Mouse (Mus musculus) granulocyte monocyte progenitor cell, adult 5-6 weeks (primary cell): Measurements from ENCODE around the gene Mrgpra2b. TPM values are rescaled to one million over a fixed set of nuclear protein-coding genes. Genes with fewer than 3 reads are reported as not detected.
A peak's percentile ranks its signal among the peaks of the same experiment; 100 is the strongest.
"Not testable (repeated sequence)": the region's sequence is repeated elsewhere in the genome, so short reads cannot be mapped to it uniquely, and the experiment has no call there.

Experiments used
- ATAC-seq: replicated peaks from 2 replicates; pipeline ENCODE4 v1.8.0; 2016; ENCODE audit warnings: mild to moderate bottlenecking, moderate TSS enrichment, inconsistent platforms; ENCODE audit not compliant: poor library complexity, severe bottlenecking
- total RNA-seq, 2 experiments: library from RNA; stranded (forward) in 1 of 2; stranded (reverse) in 1 of 2; fragments of 200-712, 200-1000 nt in 1 of 2; fragments of >200 nt in 1 of 2; fragmentation: Nextera tagmentation in 1 of 2; gene quantifications; 2 replicates each; pipeline ENCODE4 v1.2.3; 2014 to 2017

Gene Mrgpra2b
- 24.9 and 52.5 TPM in 2 replicates for total RNA-seq (2014; fragmentation: Nextera tagmentation)
- 11.4 and 18.1 TPM in 2 replicates for total RNA-seq (2017)

DNA sequence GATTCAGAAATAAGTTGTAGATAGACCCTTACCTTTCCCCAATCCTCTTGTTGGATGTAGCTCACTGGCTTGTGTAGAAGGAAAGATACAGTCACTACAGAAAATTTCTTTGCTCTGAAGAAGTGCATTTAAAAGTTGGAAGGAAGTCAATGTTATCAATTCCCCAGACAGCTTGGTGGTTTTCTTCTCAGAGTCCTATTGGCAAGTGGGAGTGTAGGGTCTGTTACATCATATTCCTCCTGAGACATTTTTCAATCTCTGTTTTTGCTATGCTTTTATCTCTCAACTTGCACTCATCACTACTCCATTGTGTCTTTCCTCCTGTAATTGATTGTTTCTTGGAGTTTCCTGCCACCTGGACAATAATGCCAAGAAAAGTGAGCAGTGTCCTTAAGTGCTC lies at the start of gene Mrgpra2b:
TSS of gene Mrgpra2b (minus strand) at position 101 of the 400 bp plus-strand sequence.
- no peak for ATAC-seq

- ATAC-seq, result no peak
Measured at GRCm38 (mm10) chr7:47516379-47516778, 12.3 kb downstream of the Mrgpra2b start.

DNA sequence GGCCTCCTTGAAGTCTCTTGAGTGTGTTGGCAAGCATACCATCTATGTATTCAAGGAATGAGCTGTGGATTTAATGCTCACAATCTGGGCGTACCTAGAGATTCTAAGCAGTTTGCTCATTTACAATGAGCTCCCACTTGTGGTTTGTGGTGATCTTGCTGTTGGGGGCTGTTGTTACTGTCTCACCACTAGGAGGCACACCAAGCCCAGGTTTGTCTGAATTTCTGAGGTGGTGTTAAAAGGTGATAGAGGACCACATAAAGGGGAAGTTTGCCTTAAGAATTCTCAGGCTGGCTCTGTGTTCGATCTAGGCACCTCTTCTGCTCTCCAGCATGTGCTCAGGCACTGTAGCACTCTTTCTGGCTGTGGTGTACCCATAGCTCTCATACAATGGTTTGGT lies 13.6 kb downstream of the Mrgpra2b start:
- peak; percentile 94 for ATAC-seq

DNA sequence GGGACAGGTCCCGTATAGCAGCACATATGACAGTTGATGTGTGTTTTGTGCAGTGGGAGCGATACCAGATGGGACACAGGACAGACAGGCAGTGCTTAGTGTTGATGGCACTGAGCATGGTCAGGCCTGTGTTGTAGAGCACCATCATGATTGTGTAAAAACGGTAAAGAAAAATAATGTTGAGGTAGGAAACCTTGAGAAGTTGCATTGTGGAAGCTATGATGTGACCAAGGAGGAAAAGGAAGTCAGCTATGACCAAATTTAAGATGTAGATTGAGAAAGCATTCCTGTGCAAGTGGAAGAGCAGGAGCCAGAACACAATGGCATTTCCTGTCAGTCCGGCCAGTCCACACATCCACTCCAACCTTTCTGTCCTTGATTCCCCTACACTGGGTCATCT lies 25.7 kb downstream of the Mrgpra2b start:
- peak; percentile 72 for ATAC-seq

- peak; percentile 66 for ATAC-seq
Measured at GRCm38 (mm10) chr7:47491266-47491665, 37.4 kb downstream of the Mrgpra2b start.

DNA sequence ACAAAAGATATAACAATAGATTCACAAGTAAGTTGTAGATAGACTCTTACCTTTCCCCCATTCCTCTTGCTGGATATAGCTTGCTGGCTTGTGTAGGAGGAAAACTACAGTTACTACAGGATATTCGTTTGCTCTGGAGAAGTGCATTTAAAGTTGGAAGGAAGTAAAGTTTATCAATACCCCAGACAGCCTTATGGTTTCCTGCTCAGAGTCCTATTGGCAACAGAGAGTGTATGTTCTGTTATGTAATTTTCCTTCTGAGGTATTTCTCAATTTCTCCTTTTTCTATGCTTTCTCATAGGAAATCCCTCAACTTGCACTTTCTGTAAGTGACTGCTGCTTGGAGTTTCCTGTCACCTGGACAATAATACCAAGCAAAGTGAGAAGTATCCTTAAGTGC lies 39.2 kb downstream of the Mrgpra2b start:
- peak; percentile 88 for ATAC-seq

DNA sequence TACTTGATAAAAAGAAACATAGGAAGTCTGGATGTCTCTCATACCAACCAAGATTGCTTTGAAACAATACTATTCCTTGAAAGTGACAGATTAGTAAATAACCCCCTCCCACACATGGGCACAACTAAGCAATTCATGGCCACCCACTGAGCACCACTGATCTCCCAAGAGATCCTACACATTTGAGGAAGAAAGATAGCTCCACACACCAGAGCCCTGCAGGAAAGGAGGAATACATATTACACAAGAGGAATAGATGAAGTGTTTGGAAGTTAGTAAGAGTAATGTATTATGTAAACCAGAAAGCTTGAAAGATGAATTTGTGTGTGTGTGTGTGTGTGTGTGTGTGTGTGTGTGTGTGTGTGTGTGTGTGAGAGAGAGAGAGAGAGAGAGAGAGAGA lies 45.5 kb downstream of the Mrgpra2b start:
- peak; percentile 79 for ATAC-seq

DNA sequence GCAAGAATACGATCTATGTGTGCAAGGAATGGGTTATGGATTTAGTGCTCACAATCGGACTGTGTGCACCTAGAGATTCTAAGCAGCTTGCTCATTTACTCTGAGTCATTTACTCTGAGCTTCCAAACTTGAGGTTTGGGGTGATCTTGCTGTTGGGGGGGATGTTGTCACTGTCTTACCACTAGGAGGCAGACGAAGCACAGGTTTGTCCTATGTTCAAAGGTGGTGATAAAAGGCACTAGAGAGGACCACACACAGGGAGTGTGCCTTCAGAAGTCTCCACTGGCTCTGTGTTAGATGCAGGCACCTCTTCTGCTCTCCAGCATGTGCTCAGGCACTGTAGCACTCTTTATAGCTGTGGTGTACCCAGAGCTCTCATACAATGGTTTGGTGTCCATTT lies 54.8 kb downstream of the Mrgpra2b start:
- ATAC-seq, result peak; percentile 82

DNA sequence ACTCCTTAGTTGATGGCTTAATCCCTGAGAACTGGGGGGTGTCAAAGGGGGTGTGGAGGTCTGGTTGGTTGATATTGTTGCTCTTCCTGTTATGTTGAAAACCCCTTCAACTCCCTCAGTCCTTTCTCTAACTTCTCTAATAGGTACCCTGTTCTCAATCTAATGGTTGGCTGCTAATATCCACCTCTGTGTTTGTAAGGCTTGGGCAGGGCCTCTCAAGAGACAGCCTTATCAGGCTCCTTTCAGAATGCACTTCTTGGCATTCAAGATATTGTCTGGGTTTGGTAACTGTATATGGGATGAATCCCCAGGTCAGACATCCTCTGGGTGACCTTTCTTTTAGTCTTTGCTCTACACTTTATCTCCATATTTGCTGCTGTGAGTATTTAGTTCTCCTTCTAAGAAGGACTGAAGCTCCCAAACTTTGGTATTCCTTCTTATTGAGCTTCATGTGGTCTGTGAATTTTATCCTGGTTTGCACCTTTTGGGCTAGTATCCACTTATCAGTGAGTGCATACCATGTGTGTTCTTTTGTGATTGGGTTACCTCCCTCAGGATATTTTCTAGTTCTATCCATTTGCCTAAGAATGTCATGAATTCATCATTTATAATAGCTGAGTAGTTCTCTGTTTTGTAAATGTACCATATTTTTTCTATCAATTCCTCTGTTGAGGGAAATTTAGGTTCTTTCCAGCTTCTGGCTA lies 63.2 kb downstream of the Mrgpra2b start:
- ATAC-seq, result not testable (repeated sequence)

DNA sequence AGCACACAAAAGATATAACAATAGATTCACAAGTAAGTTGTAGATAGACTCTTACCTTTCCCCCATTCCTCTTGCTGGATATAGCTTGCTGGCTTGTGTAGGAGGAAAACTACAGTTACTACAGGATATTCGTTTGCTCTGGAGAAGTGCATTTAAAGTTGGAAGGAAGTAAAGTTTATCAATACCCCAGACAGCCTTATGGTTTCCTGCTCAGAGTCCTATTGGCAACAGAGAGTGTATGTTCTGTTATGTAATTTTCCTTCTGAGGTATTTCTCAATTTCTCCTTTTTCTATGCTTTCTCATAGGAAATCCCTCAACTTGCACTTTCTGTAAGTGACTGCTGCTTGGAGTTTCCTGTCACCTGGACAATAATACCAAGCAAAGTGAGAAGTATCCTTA lies 76.6 kb downstream of the Mrgpra2b start, which contains the start of gene Mrgpra2a:
TSS of gene Mrgpra2a (minus strand) at position 125 of the 400 bp plus-strand sequence.
- ATAC-seq, result peak; percentile 95

GRCm38 (mm10) chr7:47445729-47446128 lies 82.9 kb downstream of the Mrgpra2b start:
- ATAC-seq, result peak; percentile 86

- ATAC-seq, result peak; percentile 70
Measured at GRCm38 (mm10) chr7:47436463-47436862, 92.2 kb downstream of the Mrgpra2b start.

DNA sequence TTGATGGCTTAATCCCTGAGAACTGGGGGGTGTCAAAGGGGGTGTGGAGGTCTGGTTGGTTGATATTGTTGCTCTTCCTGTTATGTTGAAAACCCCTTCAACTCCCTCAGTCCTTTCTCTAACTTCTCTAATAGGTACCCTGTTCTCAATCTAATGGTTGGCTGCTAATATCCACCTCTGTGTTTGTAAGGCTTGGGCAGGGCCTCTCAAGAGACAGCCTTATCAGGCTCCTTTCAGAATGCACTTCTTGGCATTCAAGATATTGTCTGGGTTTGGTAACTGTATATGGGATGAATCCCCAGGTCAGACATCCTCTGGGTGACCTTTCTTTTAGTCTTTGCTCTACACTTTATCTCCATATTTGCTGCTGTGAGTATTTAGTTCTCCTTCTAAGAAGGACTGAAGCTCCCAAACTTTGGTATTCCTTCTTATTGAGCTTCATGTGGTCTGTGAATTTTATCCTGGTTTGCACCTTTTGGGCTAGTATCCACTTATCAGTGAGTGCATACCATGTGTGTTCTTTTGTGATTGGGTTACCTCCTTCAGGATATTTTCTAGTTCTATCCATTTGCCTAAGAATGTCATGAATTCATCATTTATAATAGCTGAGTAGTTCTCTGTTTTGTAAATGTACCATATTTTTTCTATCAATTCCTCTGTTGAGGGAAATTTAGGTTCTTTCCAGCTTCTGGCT lies 100.7 kb downstream of the Mrgpra2b start:
- not testable (repeated sequence) for ATAC-seq

Other genes starting within 250 kb of the Mrgpra2b start
- gene Mrgpra1, start 174.6 kb downstream of the Mrgpra2b start, total RNA-seq (2014; fragmentation: Nextera tagmentation), result not detected in 2 replicates
- not detected in 2 replicates for gene Mrgpra1, start 174.6 kb downstream of the Mrgpra2b start, total RNA-seq (2017)
- 3.9 and 18.8 TPM in 2 replicates for gene Mrgpra2a, start 76.7 kb downstream of the Mrgpra2b start, total RNA-seq (2014; fragmentation: Nextera tagmentation)
- 1.5 and 4.7 TPM in 2 replicates for gene Mrgpra2a, start 76.7 kb downstream of the Mrgpra2b start, total RNA-seq (2017)
- gene Mrgpra3, start 72.5 kb upstream of the Mrgpra2b start, total RNA-seq (2014; fragmentation: Nextera tagmentation), result not detected in 2 replicates
- not detected in 2 replicates for gene Mrgpra3, start 72.5 kb upstream of the Mrgpra2b start, total RNA-seq (2017)